Mouse (Mus musculus) intestine, postnatal 0 days (tissue): Measurements from ENCODE around the gene Unc45a. TPM values are rescaled to one million over a fixed set of nuclear protein-coding genes. Genes with fewer than 3 reads are reported as not detected.
A peak's percentile ranks its signal among the peaks of the same experiment; 100 is the strongest.

ENCODE experiments used
- ATAC-seq: fragments of 200-750 bp; cut with Nextera tagmentation; 2 replicates; pipeline ENCODE4 v1.8.0; 2017; ENCODE audit warnings: mild to moderate bottlenecking, moderate TSS enrichment, moderate library complexity
- H3K27ac ChIP-seq: fragments of 300-500 bp; sonication (generic); 2 replicates; pipeline ENCODE4 v1.5.1; 2014; ENCODE audit warnings: mild to moderate bottlenecking, low read depth, low read length, moderate library complexity
- H3K27me3 ChIP-seq: fragments of 300-500 bp; sonication (generic); replicated peaks from 2 replicates; pipeline ENCODE4 v1.6.1; 2014; ENCODE audit warnings: low read length, mixed read lengths; ENCODE audit not compliant: control insufficient read depth, insufficient read depth
- H3K36me3 ChIP-seq: fragments of 300-500 bp; sonication (generic); 2 replicates; pipeline ENCODE4 v1.6.1; 2014; ENCODE audit warnings: mild to moderate bottlenecking, moderate library complexity; ENCODE audit not compliant: control insufficient read depth, insufficient read depth
- H3K4me1 ChIP-seq: fragments of 300-500 bp; sonication (generic); replicated peaks from 2 replicates; pipeline ENCODE4 v1.6.1; 2014; ENCODE audit warnings: antibody characterized with exemption, low read length, mixed read lengths; ENCODE audit not compliant: control insufficient read depth, insufficient read depth
- H3K4me2 ChIP-seq: fragments of 300-500 bp; sonication (generic); replicated peaks from 2 replicates; pipeline ENCODE4 v1.6.1; 2014; ENCODE audit warnings: low read depth, mild to moderate bottlenecking, moderate library complexity
- H3K4me3 ChIP-seq: fragments of 300-500 bp; sonication (generic); 2 replicates; pipeline ENCODE4 v1.5.1; 2014; ENCODE audit warnings: low read depth, low read length
- H3K9ac ChIP-seq: fragments of 300-500 bp; sonication (generic); 2 replicates; pipeline ENCODE4 v1.6.1; 2014; ENCODE audit warnings: mild to moderate bottlenecking, low read depth, low read length
- H3K9me3 ChIP-seq: fragments of 300-500 bp; sonication (generic); 2 replicates; pipeline ENCODE4 v1.6.1; 2016; ENCODE audit warnings: mixed run types; ENCODE audit not compliant: control insufficient read depth
- CTCF ChIP-seq: sonication (generic); IDR thresholded peaks from 2 replicates; pipeline ENCODE4 v1.5.1; 2016; ENCODE audit warnings: low read depth, mild to moderate bottlenecking, control low read depth, antibody characterized with exemption, moderate library complexity
- WGBS: fragments of 180-500 bp; shearing (Covaris S2); extraction: QIAGEN DNeasy Blood & Tissue Kit; methylation state at CpG from one replicate; pipeline ENCODE4 v1.1.7; 2014; 5-methylcytosine and 5-hydroxymethylcytosine counted together
- polyA plus RNA-seq: library from polyadenylated mRNA; unstranded; fragments of >200 nt; fragmentation: Nextera tagmentation; extraction: Ambion mirVana; gene quantifications from 2 replicates; pipeline ENCODE4 v1.2.1, GENCODE M21; 2015

Gene Unc45a
- polyA plus RNA-seq, 1 experiment from 2014 or later = 20.0 TPM

GRCm38 (mm10) chr7:80369967-80370431 lies 29.2 kb upstream of the Unc45a start:
- Histone ChIP-seq H3K4me1 (no peaks in the 10 kb centered on the region), H3K27me3 (no peaks in the 10 kb centered on the region), H3K9me3 (no peaks in the 10 kb centered on the region), H3K4me2 (peak overlapping the region; percentile 100), H3K27ac (no peak overlapping the region), H3K9ac (peak overlapping the region; percentile 5; the same call in 1 of the 2 replicates), H3K36me3 (peaks cover 24% of the 10 kb centered on the region; the same call in 1 of the 2 replicates), H3K4me3 (peak overlapping the region; percentile 85)
- no peak for ATAC-seq
- TF ChIP-seq CTCF = no peak
- WGBS = 49% methylated on average over 4 of the region's 4 CpGs

GRCm38 (mm10) chr7:80369461-80369860 lies 28.7 kb upstream of the Unc45a start:
- Histone ChIP-seq H3K36me3 (peaks cover 24% of the 10 kb centered on the region; the same call in 1 of the 2 replicates), H3K27ac (no peak overlapping the region), H3K9me3 (no peaks in the 10 kb centered on the region), H3K9ac (0 out of 2 replicates have a peak overlapping the region, but pooled peaks have one; percentile 5), H3K4me1 (no peaks in the 10 kb centered on the region), H3K4me3 (0 out of 2 replicates have a peak overlapping the region, but pooled peaks have one; percentile 85), H3K4me2 (peak overlapping the region; percentile 100), H3K27me3 (no peaks in the 10 kb centered on the region)
- WGBS = 55% methylated on average over 5 of the region's 5 CpGs
- TF ChIP-seq CTCF = no peak
- ATAC-seq = no peak

- H3K4me3 ChIP-seq = no peak overlapping the region
- peaks cover 24% of the 10 kb centered on the region; the same call in 1 of the 2 replicates for H3K36me3 ChIP-seq
- peak overlapping the region; percentile 100 for H3K4me2 ChIP-seq
- WGBS = 68% methylated on average over 20 of the region's 20 CpGs
- H3K9ac ChIP-seq = no peak overlapping the region
- no peaks in the 10 kb centered on the region for H3K4me1 ChIP-seq
- no peaks in the 10 kb centered on the region for H3K27me3 ChIP-seq
- no peaks in the 10 kb centered on the region for H3K9me3 ChIP-seq
- no peak for TF ChIP-seq CTCF
- no peak for ATAC-seq
- no peak overlapping the region; the same call in 1 of the 2 replicates for H3K27ac ChIP-seq
Measured at GRCm38 (mm10) chr7:80368635-80369421, 28.0 kb upstream of the Unc45a start.

GRCm38 (mm10) chr7:80368009-80368408 lies 27.2 kb upstream of the Unc45a start:
- Histone ChIP-seq H3K9me3 (no peaks in the 10 kb centered on the region), H3K9ac (no peak overlapping the region), H3K4me1 (no peaks in the 10 kb centered on the region), H3K27me3 (no peaks in the 10 kb centered on the region), H3K36me3 (peaks cover 30% of the 10 kb centered on the region; the same call in 1 of the 2 replicates), H3K27ac (no peak overlapping the region), H3K4me2 (no peak overlapping the region), H3K4me3 (no peak overlapping the region)
- WGBS = 83% methylated on average over 9 of the region's 9 CpGs
- TF ChIP-seq CTCF = no peak
- ATAC-seq = no peak

GRCm38 (mm10) chr7:80367232-80367631 lies 26.4 kb upstream of the Unc45a start:
- Histone ChIP-seq H3K9me3 (no peaks in the 10 kb centered on the region), H3K36me3 (peaks cover 37% of the 10 kb centered on the region; the same call in 1 of the 2 replicates), H3K27ac (no peak overlapping the region), H3K4me1 (no peaks in the 10 kb centered on the region), H3K27me3 (no peaks in the 10 kb centered on the region), H3K4me3 (no peak overlapping the region), H3K9ac (no peak overlapping the region), H3K4me2 (no peak overlapping the region)
- no peak for TF ChIP-seq CTCF
- ATAC-seq = no peak
- WGBS = 95% methylated on average over 7 of the region's 7 CpGs

- TF ChIP-seq CTCF = no peak
- no peak for ATAC-seq
Measured at GRCm38 (mm10) chr7:80365759-80366158, 25.0 kb upstream of the Unc45a start.

More at GRCm38 (mm10) chr7:80365759-80366158, 25.0 kb upstream of the Unc45a start:
- Histone ChIP-seq H3K27me3 (no peaks in the 10 kb centered on the region), H3K9me3 (no peaks in the 10 kb centered on the region), H3K4me2 (no peak overlapping the region), H3K36me3 (peaks cover 48% of the 10 kb centered on the region; the same call in 1 of the 2 replicates), H3K4me3 (no peak overlapping the region), H3K9ac (no peak overlapping the region), H3K4me1 (no peaks in the 10 kb centered on the region), H3K27ac (no peak overlapping the region; the same call in 1 of the 2 replicates)
- 76% methylated on average over 2 of the region's 2 CpGs for WGBS
